Mouse (Mus musculus) lung, embryonic 15.5 days (tissue): ENCODE measurements around the gene Evi2. TPM values are rescaled to one million over a fixed set of nuclear protein-coding genes. Genes with fewer than 3 reads are reported as not detected.

Experiments
- ATAC-seq: fragments of 200-750 bp; cut with Nextera tagmentation; 2 replicates; pipeline ENCODE4 v1.8.0; 2017; ENCODE audit warnings: moderate number of reproducible peaks, borderline replicate concordance; ENCODE audit not compliant: low FRiP score, low TSS enrichment; ENCODE audit errors: extremely low read depth
- H3K27ac ChIP-seq: fragments of 300-500 bp; sonication (generic); 2 replicates; pipeline ENCODE4 v1.5.1; 2015; ENCODE audit warnings: moderate library complexity, mild to moderate bottlenecking, inconsistent platforms
- H3K27me3 ChIP-seq: fragments of 300-500 bp; sonication (generic); 2 replicates; pipeline ENCODE4 v1.6.1; 2015; ENCODE audit warnings: inconsistent platforms
- H3K36me3 ChIP-seq: fragments of 300-500 bp; sonication (generic); 2 replicates; pipeline ENCODE4 v1.6.1; 2015; ENCODE audit warnings: inconsistent platforms
- H3K4me1 ChIP-seq: fragments of 300-500 bp; sonication (generic); 2 replicates; pipeline ENCODE4 v1.6.1; 2015; ENCODE audit warnings: inconsistent platforms
- H3K4me2 ChIP-seq: fragments of 300-500 bp; sonication (generic); 2 replicates; pipeline ENCODE4 v1.6.1; 2015; ENCODE audit warnings: inconsistent platforms, mild to moderate bottlenecking, moderate library complexity
- H3K4me3 ChIP-seq: fragments of 300-500 bp; sonication (generic); 2 replicates; pipeline ENCODE4 v1.5.1; 2015; ENCODE audit warnings: mild to moderate bottlenecking, inconsistent platforms
- H3K9ac ChIP-seq: fragments of 300-500 bp; sonication (generic); 2 replicates; pipeline ENCODE4 v1.6.1; 2015; ENCODE audit warnings: inconsistent platforms
- H3K9me3 ChIP-seq: fragments of 300-500 bp; sonication (generic); 2 replicates; pipeline ENCODE4 v1.6.1; 2016; ENCODE audit warnings: inconsistent platforms
- WGBS: fragments of 180-500 bp; shearing (Covaris S2); methylation state at CpG from one replicate; pipeline ENCODE4 v1.1.7; 2015; 5-methylcytosine and 5-hydroxymethylcytosine counted together
- polyA plus RNA-seq: library from polyadenylated mRNA; unstranded; fragments of >200 nt; fragmentation: Nextera tagmentation; extraction: Ambion mirVana; gene quantifications from 2 replicates; pipeline ENCODE4 v1.2.1, GENCODE M21; 2015

The Evi2 gene
- polyA plus RNA-seq, 1 experiment from 2014 or later, result 1.0 TPM

DNA sequence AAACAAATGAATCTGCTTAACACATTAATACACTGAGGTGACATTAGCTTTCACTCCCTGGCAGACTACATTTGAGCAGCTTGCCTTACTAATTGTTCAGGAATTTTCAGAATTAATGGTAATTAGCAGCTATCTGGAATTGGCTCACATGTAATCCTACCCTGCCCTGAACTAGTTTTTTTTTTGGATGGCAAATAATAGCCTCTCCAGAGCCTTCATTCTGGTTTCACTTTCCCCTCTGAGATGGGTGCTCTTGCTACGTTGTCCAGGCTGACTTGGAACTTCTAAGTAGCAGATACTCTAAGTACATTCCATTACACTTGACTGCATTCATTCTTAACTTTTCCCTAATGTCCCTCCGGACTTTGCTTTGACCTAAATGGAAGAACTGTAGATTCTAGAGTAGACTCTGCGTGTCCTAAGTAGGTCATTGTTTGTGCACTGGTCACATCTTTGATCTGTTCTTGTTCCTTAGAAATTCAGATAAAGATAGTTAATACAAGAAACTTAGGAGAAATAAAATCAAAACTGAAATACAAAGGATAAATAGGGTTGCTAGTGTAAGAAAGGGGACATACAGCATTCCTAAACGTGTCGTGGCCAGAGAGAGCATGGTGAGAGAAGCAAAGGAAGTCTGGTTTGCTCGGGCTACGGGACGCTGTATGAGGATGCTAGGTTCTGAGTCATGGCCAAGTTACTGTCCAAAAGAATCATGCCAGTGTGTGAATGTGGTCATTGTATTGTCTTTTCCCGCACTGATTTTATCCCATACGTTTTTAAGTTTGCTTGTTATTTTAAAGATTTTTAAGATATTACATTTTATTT, 35.2 kb downstream of the Evi2 start:
- Histone ChIP-seq H3K4me3 (no peak overlapping the region), H3K9me3 (no peaks in the 10 kb centered on the region), H3K4me1 (no peaks in the 10 kb centered on the region), H3K4me2 (no peak overlapping the region), H3K27me3 (no peaks in the 10 kb centered on the region), H3K27ac (no peak overlapping the region), H3K36me3 (no peaks in the 10 kb centered on the region), H3K9ac (no peak overlapping the region)
- no peak for ATAC-seq
- whole genome bisulfite sequencing, result 74% methylated on average over 10 of the region's 10 CpGs

DNA sequence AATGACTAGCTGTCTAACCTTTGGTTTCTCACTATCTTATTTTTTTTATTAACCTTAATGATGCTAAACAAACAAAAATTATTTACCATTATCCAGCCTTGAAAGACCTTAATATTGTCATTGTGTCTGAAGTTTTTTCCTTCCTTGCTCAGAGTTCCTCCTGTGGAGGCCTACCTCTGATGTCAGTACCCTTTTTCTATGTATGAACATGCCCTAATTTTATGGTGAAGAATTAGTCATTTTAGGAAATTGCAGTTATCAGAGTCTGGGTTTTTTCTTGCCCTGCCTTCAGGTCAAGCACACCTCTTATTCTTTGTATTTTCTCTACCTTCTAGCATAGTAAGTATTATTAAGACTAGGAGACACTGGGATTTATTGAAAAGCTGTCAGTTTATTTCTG, 45.7 kb downstream of the Evi2 start:
- Histone ChIP-seq H3K36me3 (peaks cover 13% of the 10 kb centered on the region), H3K27me3 (no peaks in the 10 kb centered on the region), H3K4me1 (peaks cover 7% of the 10 kb centered on the region), H3K9ac (no peak overlapping the region), H3K27ac (no peak overlapping the region), H3K9me3 (no peaks in the 10 kb centered on the region), H3K4me3 (no peak overlapping the region), H3K4me2 (no peak overlapping the region)
- no peak for ATAC-seq

GRCm38 (mm10) chr11:79483876-79484528, 46.4 kb downstream of the Evi2 start:
- no peak overlapping the region for H3K4me3 ChIP-seq
- no peaks in the 10 kb centered on the region for H3K27me3 ChIP-seq
- no peak overlapping the region for H3K27ac ChIP-seq
- peaks cover 17% of the 10 kb centered on the region for H3K36me3 ChIP-seq
- no peak for ATAC-seq
- 72% methylated on average over 7 of the region's 7 CpGs for WGBS
- no peak overlapping the region for H3K4me2 ChIP-seq
- no peaks in the 10 kb centered on the region for H3K9me3 ChIP-seq
- no peak overlapping the region for H3K9ac ChIP-seq
- H3K4me1 ChIP-seq, result peaks cover 3% of the 10 kb centered on the region

- no peak for ATAC-seq
- Histone ChIP-seq H3K9me3 (no peaks in the 10 kb centered on the region), H3K9ac (no peak overlapping the region), H3K4me2 (no peak overlapping the region), H3K4me3 (no peak overlapping the region), H3K27me3 (no peaks in the 10 kb centered on the region), H3K27ac (no peak overlapping the region), H3K4me1 (no peaks in the 10 kb centered on the region), H3K36me3 (peaks cover 17% of the 10 kb centered on the region)
- 55% methylated on average over 6 of the region's 6 CpGs for WGBS
Measured at GRCm38 (mm10) chr11:79483392-79483791, 47.0 kb downstream of the Evi2 start.

DNA sequence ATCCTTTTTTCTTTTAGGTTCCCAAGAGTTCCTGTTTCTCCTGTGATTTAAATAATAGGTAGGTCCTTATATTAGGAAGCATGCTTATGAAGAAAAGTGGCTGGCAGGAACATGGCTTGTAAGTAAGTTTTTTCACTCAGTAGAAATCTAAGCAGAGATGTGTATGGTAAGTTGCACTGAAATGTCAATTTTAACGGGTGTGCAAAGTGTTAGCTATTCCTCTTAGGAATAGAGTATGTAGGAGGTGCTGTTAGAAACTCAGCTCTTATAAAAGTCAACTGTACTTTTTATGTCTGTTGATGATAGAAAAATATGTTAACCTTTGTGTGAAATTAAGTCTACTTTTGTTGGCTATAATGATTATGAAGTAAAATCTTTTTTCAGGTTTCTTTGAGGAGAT, 62.3 kb downstream of the Evi2 start:
- ATAC-seq, result no peak
- H3K4me3 ChIP-seq, result no peak overlapping the region
- H3K36me3 ChIP-seq, result peaks cover 39% of the 10 kb centered on the region
- no peaks in the 10 kb centered on the region for H3K9me3 ChIP-seq
- WGBS, result 48% methylated on average over 1 of the region's 1 CpGs
- no peak overlapping the region for H3K4me2 ChIP-seq
- H3K4me1 ChIP-seq, result no peaks in the 10 kb centered on the region
- no peaks in the 10 kb centered on the region for H3K27me3 ChIP-seq
- no peak overlapping the region for H3K9ac ChIP-seq
- no peak overlapping the region for H3K27ac ChIP-seq

Other genes starting within 250 kb of the Evi2 start
- 0.21 TPM in 1 of 2 replicates, not detected in the other for gene Gm9964, start 233.7 kb downstream of the Evi2 start, polyA plus RNA-seq
- gene Nf1, start 190.9 kb downstream of the Evi2 start, polyA plus RNA-seq, result 5.3 and 6.3 TPM in 2 replicates
- gene Omg, start 26.5 kb downstream of the Evi2 start, polyA plus RNA-seq, result 0.18 and 0.24 TPM in 2 replicates
- gene Evi2b, start 6.8 kb downstream of the Evi2 start, polyA plus RNA-seq, result 0.26 and 0.66 TPM in 2 replicates
- 3.0 and 4.2 TPM in 2 replicates for gene Evi2a, start within 50 bp of the Evi2 start, polyA plus RNA-seq
- 2.2 and 2.4 TPM in 2 replicates for gene Rab11fip4, start 60.6 kb upstream of the Evi2 start, polyA plus RNA-seq